Mouse (Mus musculus) kidney, postnatal 4 days (tissue): Measurements from ENCODE around the gene Rad51.
A peak's percentile ranks its signal among the peaks of the same experiment; 100 is the strongest.

Source experiments
- DNase-seq, 2 experiments: peaks; one replicate each; pipeline ENCODE4 v3.0.0; 2021; ENCODE audit warnings: mixed read lengths in 2 of 2

Rad51 gene

GRCm38 (mm10) chr2:119112438-119113112 is at the start of gene Rad51:
Gene Rad51 (plus strand): TSS chr2:119112793.
- peak; percentile 89 to 93 for DNase-seq

- DNase-seq: no peak
Observed at GRCm38 (mm10) chr2:119072397-119072796, 40.2 kb upstream of the Rad51 start.

- no peak for DNase-seq
Observed at GRCm38 (mm10) chr2:119086156-119086555, 26.4 kb upstream of the Rad51 start.

- no peak for DNase-seq
Observed at GRCm38 (mm10) chr2:119101552-119101951, 11.0 kb upstream of the Rad51 start.

GRCm38 (mm10) chr2:119106583-119106982 is 6.0 kb upstream of the Rad51 start:
- no peak for DNase-seq

GRCm38 (mm10) chr2:119108554-119108953 is 4.0 kb upstream of the Rad51 start:
- DNase-seq: peak; percentile 74 to 80

GRCm38 (mm10) chr2:119111060-119111459 is 1.5 kb upstream of the Rad51 start:
- no peak for DNase-seq

GRCm38 (mm10) chr2:119113121-119113925 is 730 bp downstream of the Rad51 start:
- no peak for DNase-seq

- DNase-seq: no peak
Observed at GRCm38 (mm10) chr2:119136346-119136898, 23.8 kb downstream of the Rad51 start.

- DNase-seq: peak; percentile 43 to 47
Observed at GRCm38 (mm10) chr2:119145199-119145598, 32.6 kb downstream of the Rad51 start.

GRCm38 (mm10) chr2:119146435-119146834 is 33.8 kb downstream of the Rad51 start:
- DNase-seq: no peak

- DNase-seq: peak; percentile 69 to 79
Observed at GRCm38 (mm10) chr2:119147160-119147678, 34.6 kb downstream of the Rad51 start.

GRCm38 (mm10) chr2:119147775-119148174 is 35.2 kb downstream of the Rad51 start:
- DNase-seq: no peak

GRCm38 (mm10) chr2:119152255-119152654 is 39.7 kb downstream of the Rad51 start:
- no peak for DNase-seq

GRCm38 (mm10) chr2:119154683-119155082 is 42.1 kb downstream of the Rad51 start:
- no peak for DNase-seq

GRCm38 (mm10) chr2:119155388-119155787 is 42.8 kb downstream of the Rad51 start:
- no peak for DNase-seq

GRCm38 (mm10) chr2:119156081-119156680 is 43.6 kb downstream of the Rad51 start:
- no peak for DNase-seq

GRCm38 (mm10) chr2:119156681-119157572 is 44.3 kb downstream of the Rad51 start, which contains the start of gene Rmdn3:
Gene Rmdn3 (minus strand): TSS chr2:119157034.
- DNase-seq: peak; percentile 97 to 98

- DNase-seq: no peak
Observed at GRCm38 (mm10) chr2:119157836-119158235, 45.2 kb downstream of the Rad51 start.

- peak; percentile 37 to 59 for DNase-seq
Observed at GRCm38 (mm10) chr2:119161247-119161646, 48.7 kb downstream of the Rad51 start.

GRCm38 (mm10) chr2:119163135-119163534 is 50.5 kb downstream of the Rad51 start:
- no peak for DNase-seq

- no peak for DNase-seq
Observed at GRCm38 (mm10) chr2:119163999-119164398, 51.4 kb downstream of the Rad51 start.
